In genomic region chr11:70129926-70130379, GRCm38 (mm10) we compare ENCODE assay signal across 17 mouse cellular contexts. TPM values are rescaled to one million over a fixed set of nuclear protein-coding genes. Genes with fewer than 3 reads are reported as not detected.
DNase-seq lines count a peak whose midpoint lies in the region; ATAC-seq and TF ChIP-seq lines count a peak whose summit lies in the region.
"Had no signal": no experiment of that assay in that cellular context is flagged by ENCODE, and none has a peak within 500 bp of the region (broad histone marks: within the 10 kb centered on the region; RNA-seq: fewer than 3 reads in every experiment).

Mgl2 (plus strand) TSS chr11:70130329.

- peaks cover 0 to 6% of the 10 kb centered on the region in 2 experiments; a peak in 1 of 4 replicates for H3K36me3 ChIP-seq in MEL (ENCODE audit: control insufficient read depth in 1 of 2, insufficient read depth in 2 of 2, low read length in 2 of 2)
- no peaks in the 10 kb centered on the region for H3K36me3 ChIP-seq in heart, embryonic 10.5 days
- H3K36me3 ChIP-seq in lung, postnatal 0 days (ENCODE audit: insufficient read depth, low read length), result no peaks in the 10 kb centered on the region
- no peaks in the 10 kb centered on the region for H3K36me3 ChIP-seq in forebrain, embryonic 15.5 days
- H3K36me3 ChIP-seq: embryonic facial prominence, embryonic 12.5 days; hindbrain, embryonic 15.5 days; limb, embryonic 13.5 days; midbrain, embryonic 15.5 days had no signal

- peaks cover 0 to 9% of the 10 kb centered on the region in 2 experiments; a peak in 1 of 4 replicates for H3K4me1 ChIP-seq in MEL (ENCODE audit: control insufficient read depth in 1 of 2, insufficient read depth in 2 of 2, low read length in 2 of 2)
- no peaks in the 10 kb centered on the region for H3K4me1 ChIP-seq in heart, embryonic 10.5 days
- 0 out of 2 replicates have a peak, but pooled peaks cover 3% of the 10 kb centered on the region for H3K4me1 ChIP-seq in lung, postnatal 0 days (ENCODE audit: insufficient read depth, low read depth, low read length)
- H3K4me1 ChIP-seq in forebrain, embryonic 15.5 days, result no peaks in the 10 kb centered on the region
- H3K4me1 ChIP-seq: embryonic facial prominence, embryonic 12.5 days; hindbrain, embryonic 15.5 days; limb, embryonic 13.5 days; midbrain, embryonic 15.5 days had no signal

- H3K9me3 ChIP-seq in MEL (replicated peaks; ENCODE audit: insufficient read depth, low read length), result no peaks in the 10 kb centered on the region
- H3K9me3 ChIP-seq in heart, embryonic 10.5 days, result no peaks in the 10 kb centered on the region
- H3K9me3 ChIP-seq in lung, postnatal 0 days (ENCODE audit: low read length), result no peaks in the 10 kb centered on the region
- no peaks in the 10 kb centered on the region for H3K9me3 ChIP-seq in forebrain, embryonic 15.5 days
- H3K9me3 ChIP-seq: embryonic facial prominence, embryonic 12.5 days; hindbrain, embryonic 15.5 days; midbrain, embryonic 15.5 days had no signal

- DNase-seq in cerebellum, postnatal 10 days, result peak; percentile 61 to 66
- DNase-seq in MEL (ENCODE audit: low read depth, low spot score), result peak; percentile 54
- peak; percentile 71 for DNase-seq in heart, embryonic 10.5 days (ENCODE audit: low spot score)
- peak; percentile 64 for DNase-seq in lung, postnatal 0 days (ENCODE audit: low spot score)
- DNase-seq in frontal cortex, adult 2 months (ENCODE audit: extremely low spot score in 1 of 2, low spot score in 1 of 2), result no peak
- no peak for DNase-seq in layer of hippocampus, postnatal 14 days (ENCODE audit: low spot score in 2 of 2)
- DNase-seq: cerebellum, postnatal 25 days; gastrocnemius, postnatal 10 days; kidney, adult 11 months; right cerebral cortex, postnatal 4 days had no signal

- WGBS in heart, embryonic 10.5 days, result 61% methylated on average over 9 of the region's 9 CpGs
- 25% methylated on average over 9 of the region's 9 CpGs for WGBS in lung, postnatal 0 days
- WGBS in forebrain, embryonic 15.5 days, result 80% methylated on average over 9 of the region's 9 CpGs

- ATAC-seq in cerebellum, adult (ENCODE audit: insufficient number of reproducible peaks, low FRiP score, low TSS enrichment), result no peak
- peak; percentile 48; the same call in 1 of the 2 replicates for ATAC-seq in lung, postnatal 0 days
- no peak for ATAC-seq in forebrain, embryonic 15.5 days (replicated peaks)
- ATAC-seq: midbrain, embryonic 15.5 days had no signal

- no peak within 1 kb of the TSS for H3K27ac ChIP-seq in MEL (ENCODE audit: control insufficient read depth, low read depth, low read length)
- no peak within 1 kb of the TSS for H3K27ac ChIP-seq in heart, embryonic 10.5 days
- no peak within 1 kb of the TSS for H3K27ac ChIP-seq in lung, postnatal 0 days (ENCODE audit: low read length)
- H3K27ac ChIP-seq in forebrain, embryonic 15.5 days (replicated peaks), result no peak within 1 kb of the TSS
- H3K27ac ChIP-seq: embryonic facial prominence, embryonic 12.5 days; hindbrain, embryonic 15.5 days; left cerebral cortex, adult 2 months; limb, embryonic 13.5 days; midbrain, embryonic 15.5 days had no signal

- peaks cover 0 to 2% of the 10 kb centered on the region in 2 experiments; a peak in 1 of 4 replicates for H3K27me3 ChIP-seq in MEL (ENCODE audit: control insufficient read depth in 1 of 2, insufficient read depth in 2 of 2, low read length in 2 of 2)
- H3K27me3 ChIP-seq in heart, embryonic 10.5 days (ENCODE audit: insufficient read depth, poor library complexity, severe bottlenecking), result no peaks in the 10 kb centered on the region
- no peaks in the 10 kb centered on the region for H3K27me3 ChIP-seq in lung, postnatal 0 days (replicated peaks; ENCODE audit: insufficient read depth, low read length)
- H3K27me3 ChIP-seq in forebrain, embryonic 15.5 days, result no peaks in the 10 kb centered on the region
- H3K27me3 ChIP-seq: embryonic facial prominence, embryonic 12.5 days; hindbrain, embryonic 15.5 days; limb, embryonic 13.5 days; midbrain, embryonic 15.5 days had no signal

- peak in 1 of 2 experiments; percentile 60; a peak in 2 of 4 replicates for TF ChIP-seq EP300 in MEL (IDR thresholded peaks at IDR 0.05; ENCODE audit: low read depth in 1 of 2, low read length in 2 of 2)
- no peak for TF ChIP-seq EP300 in lung, postnatal 0 days (IDR thresholded peaks at IDR 0.05)

- no peak for TF ChIP-seq CTCF in MEL (IDR thresholded peaks at IDR 0.05 in 2 of 3, conservative IDR thresholded peaks at IDR 0.05 in 1 of 3; ENCODE audit: control insufficient read depth in 1 of 3, insufficient read depth in 1 of 3, low read depth in 2 of 3, low read length in 3 of 3, poor library complexity in 1 of 3, severe bottlenecking in 1 of 3)
- no peak for TF ChIP-seq CTCF in lung, postnatal 0 days (IDR thresholded peaks at IDR 0.05)

- TF ChIP-seq POLR2A in MEL (IDR thresholded peaks at IDR 0.05; ENCODE audit: control insufficient read depth in 1 of 2, insufficient read depth in 1 of 2, low read depth in 1 of 2, low read length in 2 of 2, poor library complexity in 1 of 2), result no peak

- H3K79me2 ChIP-seq in MEL (ENCODE audit: control insufficient read depth, insufficient read depth, low read length, poor library complexity), result no peaks in the 10 kb centered on the region

- H3K4me3 ChIP-seq in MEL (ENCODE audit: control insufficient read depth in 1 of 2, insufficient read depth in 1 of 2, low read depth in 2 of 2, low read length in 2 of 2), result no peak within 1 kb of the TSS
- H3K4me3 ChIP-seq in heart, embryonic 10.5 days, result no peak within 1 kb of the TSS
- H3K4me3 ChIP-seq in lung, postnatal 0 days (ENCODE audit: low read depth, low read length), result no peak within 1 kb of the TSS
- H3K4me3 ChIP-seq in forebrain, embryonic 15.5 days, result no peak within 1 kb of the TSS
- H3K4me3 ChIP-seq: embryonic facial prominence, embryonic 12.5 days; hindbrain, embryonic 15.5 days; left cerebral cortex, adult 2 months; limb, embryonic 13.5 days; midbrain, embryonic 15.5 days had no signal

- TF ChIP-seq RAD21 in MEL (IDR thresholded peaks at IDR 0.05; ENCODE audit: low read depth, low read length), result no peak

- H3K4me2 ChIP-seq in lung, postnatal 0 days (replicated peaks; ENCODE audit: low read depth, low read length), result no peak within 1 kb of the TSS
- H3K4me2 ChIP-seq in forebrain, embryonic 15.5 days (replicated peaks), result no peak within 1 kb of the TSS
- H3K4me2 ChIP-seq: embryonic facial prominence, embryonic 12.5 days; hindbrain, embryonic 15.5 days; limb, embryonic 13.5 days; midbrain, embryonic 15.5 days had no signal

- no peak within 1 kb of the TSS for H3K9ac ChIP-seq in MEL (ENCODE audit: control insufficient read depth, low read depth, low read length, poor library complexity, severe bottlenecking)
- H3K9ac ChIP-seq in lung, postnatal 0 days (replicated peaks; ENCODE audit: low read depth), result no peak within 1 kb of the TSS
- H3K9ac ChIP-seq in forebrain, embryonic 15.5 days (replicated peaks), result no peak within 1 kb of the TSS
- H3K9ac ChIP-seq: embryonic facial prominence, embryonic 12.5 days; hindbrain, embryonic 15.5 days; limb, embryonic 13.5 days; midbrain, embryonic 15.5 days had no signal

TF ChIP-seq in MEL, 35 proteins besides CTCF, POLR2A, EP300 and RAD21:
- TF ChIP-seq JUND (IDR thresholded peaks at IDR 0.05; ENCODE audit: low read depth, low read length) (no peak), GATA1 (IDR thresholded peaks at IDR 0.05; ENCODE audit: low read depth, low read length) (peak; percentile 63), RCOR1 (IDR thresholded peaks at IDR 0.05; ENCODE audit: low read depth, low read length) (peak; percentile 43; the same call in 1 of the 2 replicates)

RNA-seq across cellular contexts. Expression of gene Mgl2, which starts in this region (rescaled TPM):
- 0.12 TPM in 1 of 2 replicates, not detected in the other for total RNA-seq in MEL (2012; rRNA removed)
- polyA plus RNA-seq in MEL (2012; ENCODE audit: insufficient read depth in 1 of 2, insufficient read length in 2 of 2, low read depth in 1 of 2, low replicate concordance in 2 of 2, missing spikeins in 1 of 2), result under 1 TPM in 1 of 2 experiments, not detected in 1; 0.06 TPM
- polyA plus RNA-seq in heart, embryonic 10.5 days (2016; fragmentation: Nextera tagmentation; extraction: Ambion mirVana), result 0.28 and 0.59 TPM in 2 replicates
- polyA plus RNA-seq in lung, postnatal 0 days (2015; fragmentation: Nextera tagmentation; extraction: Ambion mirVana), result 0.90 and 1.2 TPM in 2 replicates
- 0.42 and 0.92 TPM in 2 replicates for polyA plus RNA-seq in frontal cortex, adult 2 months (2012; rRNA removed)
- 0.56 and 0.64 TPM in 2 replicates for polyA plus RNA-seq in forebrain, embryonic 15.5 days (2015; fragmentation: Nextera tagmentation; extraction: Ambion mirVana)
- 1 to 10 TPM in 1 of 2 experiments, under 1 TPM in 1; 0.55 to 1.2 TPM for total RNA-seq in layer of hippocampus, postnatal 14 days (2021)
- polyA plus RNA-seq: embryonic facial prominence, embryonic 12.5 days had no signal

Comparison
In these comparisons a context has a peak if more than half of its experiments do, and no peak if none do; other contexts are left out.
1. Peak in DNase-seq in MEL; RNA of the gene not detected or under 1 TPM.
2. Peak in DNase-seq in heart, embryonic 10.5 days; RNA of the gene not detected or under 1 TPM.
3. DNase-seq: peak in cerebellum, postnatal 10 days (2 of 2) and lung, postnatal 0 days (single experiment); none in frontal cortex, adult 2 months (0 of 2) and layer of hippocampus, postnatal 14 days (0 of 2).